Mouse (Mus musculus): ENCODE measurements around the gene Maneal. TPM values are rescaled to one million over a fixed set of nuclear protein-coding genes. Genes with fewer than 3 reads are reported as not detected.

Gene Maneal
- total and polyA plus RNA-seq, 3 experiments: 0.08 TPM; not detected in 2

DNA sequence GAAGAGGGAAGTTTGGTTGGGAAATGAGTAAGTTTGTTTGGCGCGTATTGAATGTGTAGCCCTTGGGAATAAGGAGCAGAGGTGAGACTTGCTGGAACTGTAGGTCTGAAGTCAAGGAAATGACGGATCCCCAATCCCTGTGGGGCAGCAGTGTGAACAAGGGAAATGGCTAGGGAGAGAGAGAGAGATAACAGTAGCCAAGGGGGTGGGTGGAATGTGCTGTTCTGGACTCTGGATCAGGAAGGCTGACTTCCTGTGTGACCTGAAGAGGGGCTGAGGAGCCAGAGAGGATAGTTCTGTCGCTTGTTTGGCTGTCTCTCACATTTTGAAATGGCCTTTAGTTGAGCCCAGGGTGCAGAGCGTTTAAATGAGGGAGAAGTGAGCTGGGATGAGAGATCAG, 53.5 kb downstream of the Maneal start:
- no peak for DNase-seq (ENCODE audit: extremely low read depth)
- no peak for TF ChIP-seq MYC (IDR thresholded peaks at IDR 0.05; ENCODE audit: low read depth, low read length)
- no peak for TF ChIP-seq USF2 (conservative IDR thresholded peaks at IDR 0.05; ENCODE audit: low read depth, low read length)
- TF ChIP-seq SIN3A (IDR thresholded peaks at IDR 0.05; ENCODE audit: low read length): no peak
- TF ChIP-seq TCF12 (IDR thresholded peaks at IDR 0.05; ENCODE audit: low read depth, low read length): no peak
- no peak for TF ChIP-seq PAX5 (IDR thresholded peaks at IDR 0.05; ENCODE audit: low read length)
- TF ChIP-seq BHLHE40 (IDR thresholded peaks at IDR 0.05; ENCODE audit: low read depth, low read length): no peak
- no peak for TF ChIP-seq CTCF (conservative IDR thresholded peaks at IDR 0.05 in 1 of 2, IDR thresholded peaks at IDR 0.05 in 1 of 2; ENCODE audit: low read depth in 2 of 2, low read length in 2 of 2)
- TF ChIP-seq MAFK (IDR thresholded peaks at IDR 0.05; ENCODE audit: insufficient replicate concordance, low read length): no peak
- no peak for TF ChIP-seq SMC3 (IDR thresholded peaks at IDR 0.05; ENCODE audit: low read depth, low read length)
- no peak for TF ChIP-seq KAT2A (IDR thresholded peaks at IDR 0.05; ENCODE audit: insufficient replicate concordance, low read length)
- no peak for TF ChIP-seq CHD2 (IDR thresholded peaks at IDR 0.05; ENCODE audit: low read length)
- no peak for TF ChIP-seq IRF4 (IDR thresholded peaks at IDR 0.05; ENCODE audit: low read depth, low read length)
- TF ChIP-seq ZNF384 (IDR thresholded peaks at IDR 0.05; ENCODE audit: low read depth, low read length): no peak
- no peak for TF ChIP-seq NRF1 (IDR thresholded peaks at IDR 0.05; ENCODE audit: low read depth, low read length)
- TF ChIP-seq USF1 (IDR thresholded peaks at IDR 0.05; ENCODE audit: low read depth, low read length): no peak
- no peak for TF ChIP-seq GABPA (IDR thresholded peaks at IDR 0.05; ENCODE audit: insufficient replicate concordance, low read depth, low read length)
- TF ChIP-seq EP300 (IDR thresholded peaks at IDR 0.05; ENCODE audit: low read length): no peak
- no peak for TF ChIP-seq MEF2A (IDR thresholded peaks at IDR 0.05; ENCODE audit: borderline replicate concordance, low read depth, low read length)
- no peak for TF ChIP-seq UBTF (IDR thresholded peaks at IDR 0.05; ENCODE audit: low read depth, low read length)
- no peak for TF ChIP-seq JUND (conservative IDR thresholded peaks at IDR 0.05; ENCODE audit: low read depth, low read length)
- Histone ChIP-seq H3K4me2 (ENCODE audit: insufficient read depth, low read depth, poor library complexity, severe bottlenecking) (no peak overlapping the region), H3K4me3 (replicated peaks in 1 of 3; ENCODE audit: low read depth in 2 of 3, low read length in 2 of 3, poor library complexity in 1 of 3) (no peak overlapping the region), H3K36me3 (replicated peaks in 1 of 2; ENCODE audit: control insufficient read depth in 1 of 2, insufficient read depth in 1 of 2, low read length in 1 of 2) (peaks cover 48 to 82% of the 10 kb centered on the region in 2 experiments), H3K9me3 (replicated peaks; ENCODE audit: low read length) (no peaks in the 10 kb centered on the region), H3K27me3 (replicated peaks) (no peaks in the 10 kb centered on the region), H3K79me2 (replicated peaks; ENCODE audit: control insufficient read depth, extremely low read depth, insufficient read depth, poor library complexity, severe bottlenecking) (peaks cover 38% of the 10 kb centered on the region), H3K4me1 (ENCODE audit: control insufficient read depth in 1 of 2, insufficient read depth in 2 of 2) (peaks cover 4 to 61% of the 10 kb centered on the region in 2 experiments; a peak in 2 of 4 replicates), H3K27ac (ENCODE audit: insufficient read depth, low read depth) (no peak overlapping the region), H3K9ac (ENCODE audit: insufficient read depth, low read depth) (no peak overlapping the region)
- in situ Hi-C loops (cut with MboI; ENCODE audit: low pct_ligation_motif_present, low pct_unique_long_range_greater_than_20kb, low sequenced_read_pairs): loop anchor here (5.0 kb wide), 1 partner anchor 34 kb away; no protein-coding TSS in a partner anchor
- dilution Hi-C loops (cut with MboI; ENCODE audit: extremely low pct_ligation_motif_present, extremely low pct_unique_long_range_greater_than_20kb, low sequenced_read_pairs): no loop called here

Other genes starting within 250 kb of the Maneal start
- gene Pou3f1, start 205.4 kb downstream of the Maneal start, total RNA-seq (2012; rRNA removed): not detected in 2 replicates
- not detected in 2 replicates for gene Pou3f1, start 205.4 kb downstream of the Maneal start, total RNA-seq (2014; rRNA removed)
- gene Pou3f1, start 205.4 kb downstream of the Maneal start, polyA plus RNA-seq (2012; ENCODE audit: insufficient read length, low read depth): not detected in 2 replicates
- gene Utp11, start 168.6 kb downstream of the Maneal start, total RNA-seq (2012; rRNA removed): 52.7 and 63.2 TPM in 2 replicates
- gene Utp11, start 168.6 kb downstream of the Maneal start, total RNA-seq (2014; rRNA removed): 78.1 and 84.4 TPM in 2 replicates
- gene Utp11, start 168.6 kb downstream of the Maneal start, polyA plus RNA-seq (2012; ENCODE audit: insufficient read length, low read depth): 102 and 107 TPM in 2 replicates
- 10.4 and 10.8 TPM in 2 replicates for gene Fhl3, start 161.5 kb downstream of the Maneal start, total RNA-seq (2012; rRNA removed)
- gene Fhl3, start 161.5 kb downstream of the Maneal start, total RNA-seq (2014; rRNA removed): 3.6 and 4.1 TPM in 2 replicates
- 14.8 and 20.8 TPM in 2 replicates for gene Fhl3, start 161.5 kb downstream of the Maneal start, polyA plus RNA-seq (2012; ENCODE audit: insufficient read length, low read depth)
- gene Sf3a3, start 147.4 kb downstream of the Maneal start, total RNA-seq (2012; rRNA removed): 100 and 129 TPM in 2 replicates
- gene Sf3a3, start 147.4 kb downstream of the Maneal start, total RNA-seq (2014; rRNA removed): 122 and 146 TPM in 2 replicates
- 134 and 156 TPM in 2 replicates for gene Sf3a3, start 147.4 kb downstream of the Maneal start, polyA plus RNA-seq (2012; ENCODE audit: insufficient read length, low read depth)
- 25.9 and 26.2 TPM in 2 replicates for gene Inpp5b, start 120.3 kb downstream of the Maneal start, total RNA-seq (2012; rRNA removed)
- gene Inpp5b, start 120.3 kb downstream of the Maneal start, total RNA-seq (2014; rRNA removed): 30.2 and 34.0 TPM in 2 replicates
- 21.1 and 25.6 TPM in 2 replicates for gene Inpp5b, start 120.3 kb downstream of the Maneal start, polyA plus RNA-seq (2012; ENCODE audit: insufficient read length, low read depth)
- 9.8 and 12.6 TPM in 2 replicates for gene Mtf1, start 60.1 kb downstream of the Maneal start, total RNA-seq (2012; rRNA removed)
- 6.8 and 9.5 TPM in 2 replicates for gene Mtf1, start 60.1 kb downstream of the Maneal start, total RNA-seq (2014; rRNA removed)
- gene Mtf1, start 60.1 kb downstream of the Maneal start, polyA plus RNA-seq (2012; ENCODE audit: insufficient read length, low read depth): 17.7 and 19.8 TPM in 2 replicates
- 87.6 and 96.8 TPM in 2 replicates for gene Yrdc, start 11.5 kb downstream of the Maneal start, total RNA-seq (2012; rRNA removed)
- 160 and 171 TPM in 2 replicates for gene Yrdc, start 11.5 kb downstream of the Maneal start, total RNA-seq (2014; rRNA removed)
- 86.7 and 86.8 TPM in 2 replicates for gene Yrdc, start 11.5 kb downstream of the Maneal start, polyA plus RNA-seq (2012; ENCODE audit: insufficient read length, low read depth)
- gene 1110065P20Rik, start 11.0 kb downstream of the Maneal start, total RNA-seq (2012; rRNA removed): 29.0 and 32.0 TPM in 2 replicates
- gene 1110065P20Rik, start 11.0 kb downstream of the Maneal start, total RNA-seq (2014; rRNA removed): 22.6 and 28.5 TPM in 2 replicates
- 16.7 and 20.4 TPM in 2 replicates for gene 1110065P20Rik, start 11.0 kb downstream of the Maneal start, polyA plus RNA-seq (2012; ENCODE audit: insufficient read length, low read depth)
- gene Epha10, start 18.7 kb upstream of the Maneal start, total RNA-seq (2012; rRNA removed): not detected in 2 replicates
- not detected in 2 replicates for gene Epha10, start 18.7 kb upstream of the Maneal start, total RNA-seq (2014; rRNA removed)
- gene Epha10, start 18.7 kb upstream of the Maneal start, polyA plus RNA-seq (2012; ENCODE audit: insufficient read length, low read depth): not detected in 2 replicates
- gene 9930104L06Rik, start 74.9 kb upstream of the Maneal start, total RNA-seq (2012; rRNA removed): 12.3 and 14.5 TPM in 2 replicates
- gene 9930104L06Rik, start 74.9 kb upstream of the Maneal start, total RNA-seq (2014; rRNA removed): 10.7 and 14.8 TPM in 2 replicates
- gene 9930104L06Rik, start 74.9 kb upstream of the Maneal start, polyA plus RNA-seq (2012; ENCODE audit: insufficient read length, low read depth): 15.3 and 15.9 TPM in 2 replicates
- 101 and 111 TPM in 2 replicates for gene Cdca8, start 77.1 kb upstream of the Maneal start, total RNA-seq (2012; rRNA removed)
- 55.2 and 58.8 TPM in 2 replicates for gene Cdca8, start 77.1 kb upstream of the Maneal start, total RNA-seq (2014; rRNA removed)
- 174 and 188 TPM in 2 replicates for gene Cdca8, start 77.1 kb upstream of the Maneal start, polyA plus RNA-seq (2012; ENCODE audit: insufficient read length, low read depth)
- 0.25 and 0.29 TPM in 2 replicates for gene Rspo1, start 124.3 kb upstream of the Maneal start, total RNA-seq (2012; rRNA removed)
- 0.31 and 0.36 TPM in 2 replicates for gene Rspo1, start 124.3 kb upstream of the Maneal start, total RNA-seq (2014; rRNA removed)
- gene Rspo1, start 124.3 kb upstream of the Maneal start, polyA plus RNA-seq (2012; ENCODE audit: insufficient read length, low read depth): 0.50 and 0.87 TPM in 2 replicates
- gene Gnl2, start 154.4 kb upstream of the Maneal start, total RNA-seq (2012; rRNA removed): 65.0 and 79.1 TPM in 2 replicates
- 66.8 and 80.4 TPM in 2 replicates for gene Gnl2, start 154.4 kb upstream of the Maneal start, total RNA-seq (2014; rRNA removed)
- 139 and 162 TPM in 2 replicates for gene Gnl2, start 154.4 kb upstream of the Maneal start, polyA plus RNA-seq (2012; ENCODE audit: insufficient read length, low read depth)
- gene Dnali1, start 203.5 kb upstream of the Maneal start, total RNA-seq (2012; rRNA removed): 1.2 and 2.1 TPM in 2 replicates
- 1.1 and 1.3 TPM in 2 replicates for gene Dnali1, start 203.5 kb upstream of the Maneal start, total RNA-seq (2014; rRNA removed)
- gene Dnali1, start 203.5 kb upstream of the Maneal start, polyA plus RNA-seq (2012; ENCODE audit: insufficient read length, low read depth): 2.3 and 2.7 TPM in 2 replicates
- 23.5 and 28.7 TPM in 2 replicates for gene Snip1, start 204.5 kb upstream of the Maneal start, total RNA-seq (2012; rRNA removed)
- gene Snip1, start 204.5 kb upstream of the Maneal start, total RNA-seq (2014; rRNA removed): 38.8 and 46.6 TPM in 2 replicates
- 25.0 and 25.8 TPM in 2 replicates for gene Snip1, start 204.5 kb upstream of the Maneal start, polyA plus RNA-seq (2012; ENCODE audit: insufficient read length, low read depth)
- 29.3 and 37.5 TPM in 2 replicates for gene Meaf6, start 223.0 kb upstream of the Maneal start, total RNA-seq (2012; rRNA removed)
- gene Meaf6, start 223.0 kb upstream of the Maneal start, total RNA-seq (2014; rRNA removed): 24.1 and 26.4 TPM in 2 replicates
- gene Meaf6, start 223.0 kb upstream of the Maneal start, polyA plus RNA-seq (2012; ENCODE audit: insufficient read length, low read depth): 52.8 and 53.8 TPM in 2 replicates

All from CH12.LX (cell line).